Mouse (Mus musculus): Measurements from ENCODE around the gene Ehd1. TPM values are rescaled to one million over a fixed set of nuclear protein-coding genes. Genes with fewer than 3 reads are reported as not detected.

Gene Ehd1
- polyA plus RNA-seq, 2 experiments, result 68.7 to 160 TPM

DNA sequence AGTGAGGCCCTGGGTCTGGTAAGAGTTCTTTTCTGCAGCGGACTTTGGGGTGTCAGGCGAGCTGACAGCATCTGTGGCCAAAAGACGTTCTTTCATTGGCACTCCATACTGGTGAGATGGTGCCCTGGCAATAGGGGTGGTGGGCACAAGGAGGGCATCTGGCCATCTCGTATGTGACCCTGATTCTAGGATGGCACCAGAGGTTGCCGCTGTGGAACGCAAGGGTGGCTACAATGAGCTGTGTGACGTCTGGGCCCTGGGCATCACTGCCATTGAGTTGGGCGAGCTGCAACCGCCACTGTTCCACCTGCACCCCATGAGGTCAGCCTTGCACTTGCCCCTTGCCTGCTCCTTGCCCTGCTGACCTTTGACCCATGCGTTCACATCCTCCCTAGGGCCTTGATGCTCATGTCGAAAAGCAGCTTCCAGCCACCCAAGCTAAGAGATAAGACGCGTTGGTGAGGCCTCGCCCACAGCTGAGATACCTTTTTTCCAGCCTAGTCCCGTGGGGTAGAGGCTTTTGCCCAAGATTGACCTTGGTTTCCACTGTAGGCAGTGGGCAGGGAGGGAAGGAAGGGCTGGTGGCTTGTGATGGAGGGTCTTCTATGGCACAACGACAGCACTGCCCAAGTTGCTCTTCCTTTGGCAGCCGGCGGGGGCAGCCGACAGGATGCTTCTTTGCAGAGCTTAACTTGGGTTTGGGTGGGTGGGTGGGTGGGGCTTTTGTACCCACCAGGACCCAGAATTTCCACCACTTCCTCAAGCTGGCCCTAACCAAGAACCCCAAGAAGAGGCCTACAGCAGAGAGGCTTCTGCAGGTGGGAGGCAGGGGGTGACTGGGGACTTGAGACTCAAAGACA lies 66.8 kb downstream of the Ehd1 start:
- no peak overlapping the region for H3K4me2 ChIP-seq (replicated peaks; ENCODE audit: low read depth, low read length, severe bottlenecking)
- ATAC-seq (ENCODE audit: low FRiP score, low read depth) (no peak), DNase-seq (ENCODE audit: low spot score) (no peak)
- 89% methylated on average over 19 of the region's 19 CpGs for WGBS
- no peak for TF ChIP-seq POLR2A (IDR thresholded peaks at IDR 0.05; ENCODE audit: borderline replicate concordance, extremely low read depth, insufficient read depth, insufficient read length)
- H3K27me3 ChIP-seq (ENCODE audit: control insufficient read depth, insufficient read depth, low read length), result no peaks in the 10 kb centered on the region
- H3K27ac ChIP-seq (replicated peaks; ENCODE audit: low read depth, low read length), result no peak overlapping the region
- H3K36me3 ChIP-seq (ENCODE audit: control insufficient read depth, insufficient read depth, low read length), result peaks cover 63% of the 10 kb centered on the region
- H3K4me3 ChIP-seq (replicated peaks; ENCODE audit: low read length), result no peak overlapping the region
- no peaks in the 10 kb centered on the region for H3K9me3 ChIP-seq (ENCODE audit: control insufficient read depth, low read length)
- no peak overlapping the region for H3K9ac ChIP-seq (ENCODE audit: low read depth, low read length, severe bottlenecking)
- H3K4me1 ChIP-seq (ENCODE audit: control insufficient read depth, insufficient read depth, low read length), result peaks cover 5% of the 10 kb centered on the region; the same call in 1 of the 2 replicates

- Histone ChIP-seq H3K9me3 (ENCODE audit: control insufficient read depth, low read length) (no peaks in the 10 kb centered on the region), H3K4me2 (replicated peaks; ENCODE audit: low read depth, low read length, severe bottlenecking) (no peak overlapping the region), H3K27me3 (ENCODE audit: control insufficient read depth, insufficient read depth, low read length) (no peaks in the 10 kb centered on the region), H3K27ac (replicated peaks; ENCODE audit: low read depth, low read length) (no peak overlapping the region), H3K4me3 (replicated peaks; ENCODE audit: low read length) (no peak overlapping the region), H3K9ac (ENCODE audit: low read depth, low read length, severe bottlenecking) (no peak overlapping the region), H3K36me3 (ENCODE audit: control insufficient read depth, insufficient read depth, low read length) (peaks cover 56% of the 10 kb centered on the region), H3K4me1 (ENCODE audit: control insufficient read depth, insufficient read depth, low read length) (peaks cover 5% of the 10 kb centered on the region; the same call in 1 of the 2 replicates)
- WGBS, result 93% methylated on average over 5 of the region's 5 CpGs
- DNase-seq (ENCODE audit: low spot score) (no peak), ATAC-seq (ENCODE audit: low FRiP score, low read depth) (no peak)
- no peak for TF ChIP-seq POLR2A (IDR thresholded peaks at IDR 0.05; ENCODE audit: borderline replicate concordance, extremely low read depth, insufficient read depth, insufficient read length)
Observed at GRCm38 (mm10) chr19:6343996-6344395, 67.5 kb downstream of the Ehd1 start.

- Histone ChIP-seq H3K9me3 (ENCODE audit: control insufficient read depth, low read length) (no peaks in the 10 kb centered on the region), H3K36me3 (ENCODE audit: control insufficient read depth, insufficient read depth, low read length) (peaks cover 43% of the 10 kb centered on the region), H3K4me1 (ENCODE audit: control insufficient read depth, insufficient read depth, low read length) (0 out of 2 replicates have a peak, but pooled peaks cover 3% of the 10 kb centered on the region), H3K4me2 (replicated peaks; ENCODE audit: low read depth, low read length, severe bottlenecking) (no peak overlapping the region), H3K27ac (replicated peaks; ENCODE audit: low read depth, low read length) (no peak overlapping the region), H3K4me3 (replicated peaks; ENCODE audit: low read length) (no peak overlapping the region), H3K27me3 (ENCODE audit: control insufficient read depth, insufficient read depth, low read length) (no peaks in the 10 kb centered on the region), H3K9ac (ENCODE audit: low read depth, low read length, severe bottlenecking) (no peak overlapping the region)
- no peak for ATAC-seq (ENCODE audit: low FRiP score, low read depth)
- 90% methylated on average over 5 of the region's 5 CpGs for WGBS
- DNase-seq (ENCODE audit: low spot score), result no peak
- no peak for TF ChIP-seq POLR2A (IDR thresholded peaks at IDR 0.05; ENCODE audit: borderline replicate concordance, extremely low read depth, insufficient read depth, insufficient read length)
Observed at GRCm38 (mm10) chr19:6346023-6346422, 69.5 kb downstream of the Ehd1 start.

- ATAC-seq (ENCODE audit: low FRiP score, low read depth) (no peak), DNase-seq (ENCODE audit: low spot score) (no peak)
- Histone ChIP-seq H3K4me2 (replicated peaks; ENCODE audit: low read depth, low read length, severe bottlenecking) (no peak overlapping the region), H3K27ac (replicated peaks; ENCODE audit: low read depth, low read length) (no peak overlapping the region), H3K27me3 (ENCODE audit: control insufficient read depth, insufficient read depth, low read length) (no peaks in the 10 kb centered on the region), H3K9ac (ENCODE audit: low read depth, low read length, severe bottlenecking) (no peak overlapping the region), H3K4me1 (ENCODE audit: control insufficient read depth, insufficient read depth, low read length) (0 out of 2 replicates have a peak, but pooled peaks cover 1% of the 10 kb centered on the region), H3K36me3 (ENCODE audit: control insufficient read depth, insufficient read depth, low read length) (peaks cover 43% of the 10 kb centered on the region), H3K9me3 (ENCODE audit: control insufficient read depth, low read length) (no peaks in the 10 kb centered on the region), H3K4me3 (replicated peaks; ENCODE audit: low read length) (no peak overlapping the region)
- 88% methylated on average over 10 of the region's 10 CpGs for WGBS
- no peak for TF ChIP-seq POLR2A (IDR thresholded peaks at IDR 0.05; ENCODE audit: borderline replicate concordance, extremely low read depth, insufficient read depth, insufficient read length)
Observed at GRCm38 (mm10) chr19:6346661-6347060, 70.1 kb downstream of the Ehd1 start.

- H3K9ac ChIP-seq (ENCODE audit: low read depth, low read length, severe bottlenecking), result no peak overlapping the region
- H3K9me3 ChIP-seq (ENCODE audit: control insufficient read depth, low read length), result no peaks in the 10 kb centered on the region
- TF ChIP-seq POLR2A (IDR thresholded peaks at IDR 0.05; ENCODE audit: borderline replicate concordance, extremely low read depth, insufficient read depth, insufficient read length), result no peak
- ATAC-seq (ENCODE audit: low FRiP score, low read depth), result no peak
- H3K4me1 ChIP-seq (ENCODE audit: control insufficient read depth, insufficient read depth, low read length), result no peaks in the 10 kb centered on the region
- no peaks in the 10 kb centered on the region for H3K27me3 ChIP-seq (ENCODE audit: control insufficient read depth, insufficient read depth, low read length)
- H3K36me3 ChIP-seq (ENCODE audit: control insufficient read depth, insufficient read depth, low read length), result peaks cover 47% of the 10 kb centered on the region
- H3K4me2 ChIP-seq (replicated peaks; ENCODE audit: low read depth, low read length, severe bottlenecking), result no peak overlapping the region
- H3K4me3 ChIP-seq (replicated peaks; ENCODE audit: low read length), result no peak overlapping the region
- no peak overlapping the region for H3K27ac ChIP-seq (replicated peaks; ENCODE audit: low read depth, low read length)
- 93% methylated on average over 4 of the region's 4 CpGs for WGBS
- no peak for DNase-seq (ENCODE audit: low spot score)
Observed at GRCm38 (mm10) chr19:6347615-6348014, 71.1 kb downstream of the Ehd1 start.
